Mouse (Mus musculus): ENCODE data around the gene Clint1.

- no peak for TF ChIP-seq CTCF (IDR thresholded peaks at IDR 0.05; ENCODE audit: borderline replicate concordance, extremely low read depth, insufficient read depth, insufficient read length)
- no peak for TF ChIP-seq POLR2A (IDR thresholded peaks at IDR 0.05; ENCODE audit: borderline replicate concordance, extremely low read depth, insufficient read depth, insufficient read length, poor library complexity, severe bottlenecking)
Measured at GRCm38 (mm10) chr11:45876036-45876435, 24.2 kb downstream of the Clint1 start.

Data from brain, embryonic 14.5 days (tissue).